Mouse (Mus musculus): Measurements from ENCODE around the gene Ppargc1a. TPM values are rescaled to one million over a fixed set of nuclear protein-coding genes. Genes with fewer than 3 reads are reported as not detected.

The Ppargc1a gene
- polyA plus RNA-seq, 1 experiment from 2014 or later = 66.9 TPM

DNA sequence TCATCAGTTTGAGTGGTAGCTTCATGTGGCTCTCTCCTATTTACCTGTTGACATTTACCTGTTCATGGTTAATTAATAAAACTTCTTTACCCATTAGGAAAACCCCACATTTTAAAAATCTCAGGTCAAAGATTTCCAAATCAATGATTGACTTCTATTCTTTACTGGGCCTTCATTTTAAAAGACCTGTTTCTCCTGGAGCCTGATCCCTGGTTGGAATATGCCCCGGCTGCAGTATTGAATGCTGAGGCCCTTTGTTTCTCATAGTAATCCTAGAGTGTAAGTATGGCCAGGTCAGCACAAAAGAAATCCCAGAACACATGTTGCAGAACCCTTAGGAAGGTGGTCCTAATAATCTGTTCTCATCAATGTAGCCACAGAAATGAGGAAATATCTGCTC, 119.9 kb downstream of the Ppargc1a start:
- Histone ChIP-seq H3K9ac (ENCODE audit: low read length) (no peak overlapping the region), H3K27ac (replicated peaks in 1 of 2; ENCODE audit: control insufficient read depth in 1 of 2, insufficient read depth in 1 of 2, low read depth in 2 of 2, low read length in 2 of 2) (no peak overlapping the region), H3K4me1 (ENCODE audit: control insufficient read depth in 2 of 2, insufficient read depth in 2 of 2, low read length in 2 of 2) (peaks cover 2 to 8% of the 10 kb centered on the region in 2 experiments), H3K4me3 (ENCODE audit: control insufficient read depth in 1 of 2, insufficient read depth in 1 of 2, low read depth in 1 of 2, low read length in 2 of 2) (no peak overlapping the region), H3K4me2 (ENCODE audit: low read length) (no peak overlapping the region), H3K9me3 (ENCODE audit: control insufficient read depth, low read length) (no peaks in the 10 kb centered on the region), H3K36me3 (ENCODE audit: control insufficient read depth, insufficient read depth, low read length) (no peaks in the 10 kb centered on the region), H3K27me3 (ENCODE audit: control insufficient read depth, insufficient read depth, low read length) (no peaks in the 10 kb centered on the region)
- ATAC-seq (ENCODE audit: insufficient number of reproducible peaks, insufficient read depth, low FRiP score, low read depth) = no peak
- WGBS = 95% methylated on average over 1 of the region's 1 CpGs

- Histone ChIP-seq H3K27ac (replicated peaks in 1 of 2; ENCODE audit: control insufficient read depth in 1 of 2, insufficient read depth in 1 of 2, low read depth in 2 of 2, low read length in 2 of 2) (no peak overlapping the region), H3K4me3 (ENCODE audit: control insufficient read depth in 1 of 2, insufficient read depth in 1 of 2, low read depth in 1 of 2, low read length in 2 of 2) (no peak overlapping the region), H3K9me3 (ENCODE audit: control insufficient read depth, low read length) (no peaks in the 10 kb centered on the region), H3K27me3 (ENCODE audit: control insufficient read depth, insufficient read depth, low read length) (no peaks in the 10 kb centered on the region), H3K4me2 (ENCODE audit: low read length) (no peak overlapping the region), H3K36me3 (ENCODE audit: control insufficient read depth, insufficient read depth, low read length) (no peaks in the 10 kb centered on the region), H3K9ac (ENCODE audit: low read length) (no peak overlapping the region), H3K4me1 (ENCODE audit: control insufficient read depth in 2 of 2, insufficient read depth in 2 of 2, low read length in 2 of 2) (0 out of 4 replicates have a peak, but pooled peaks cover 0 to 4% of the 10 kb centered on the region in 2 experiments)
- ATAC-seq (ENCODE audit: insufficient number of reproducible peaks, insufficient read depth, low FRiP score, low read depth) = no peak
- WGBS = 95% methylated on average over 14 of the region's 14 CpGs
These were observed 121.0 kb downstream of the Ppargc1a start for GRCm38 (mm10) chr5:51446299-51447090.

DNA sequence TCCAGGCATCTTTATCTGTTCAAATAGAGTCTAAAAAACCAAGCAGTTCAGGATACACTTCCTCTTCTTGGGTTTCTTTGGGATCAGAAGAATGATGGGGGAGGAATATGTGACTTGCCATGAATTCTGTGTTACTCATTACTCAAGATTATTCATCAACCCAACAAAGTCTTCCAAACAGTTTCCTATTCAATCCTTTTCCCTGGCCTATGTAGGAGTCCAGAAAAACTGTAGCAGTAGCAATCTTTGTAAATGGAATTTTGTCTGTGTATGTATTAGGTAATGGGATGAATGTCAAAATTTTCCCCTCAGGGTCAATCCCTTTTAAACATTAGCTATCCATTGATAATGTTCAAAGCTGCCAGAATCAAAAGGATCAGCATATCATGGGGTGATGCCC, 121.8 kb downstream of the Ppargc1a start:
- Histone ChIP-seq H3K27ac (replicated peaks in 1 of 2; ENCODE audit: control insufficient read depth in 1 of 2, insufficient read depth in 1 of 2, low read depth in 2 of 2, low read length in 2 of 2) (no peak overlapping the region), H3K9me3 (ENCODE audit: control insufficient read depth, low read length) (no peaks in the 10 kb centered on the region), H3K9ac (ENCODE audit: low read length) (no peak overlapping the region), H3K4me2 (ENCODE audit: low read length) (no peak overlapping the region), H3K4me1 (ENCODE audit: control insufficient read depth in 2 of 2, insufficient read depth in 2 of 2, low read length in 2 of 2) (0 out of 4 replicates have a peak, but pooled peaks cover 0 to 4% of the 10 kb centered on the region in 2 experiments), H3K4me3 (ENCODE audit: control insufficient read depth in 1 of 2, insufficient read depth in 1 of 2, low read depth in 1 of 2, low read length in 2 of 2) (no peak overlapping the region), H3K27me3 (ENCODE audit: control insufficient read depth, insufficient read depth, low read length) (no peaks in the 10 kb centered on the region), H3K36me3 (ENCODE audit: control insufficient read depth, insufficient read depth, low read length) (no peaks in the 10 kb centered on the region)
- no peak for ATAC-seq (ENCODE audit: insufficient number of reproducible peaks, insufficient read depth, low FRiP score, low read depth)

- no peaks in the 10 kb centered on the region for H3K27me3 ChIP-seq (ENCODE audit: control insufficient read depth, insufficient read depth, low read length)
- peak overlapping the region; percentile 40 for H3K4me2 ChIP-seq (ENCODE audit: low read length)
- no peaks in the 10 kb centered on the region for H3K9me3 ChIP-seq (ENCODE audit: control insufficient read depth, low read length)
- H3K4me1 ChIP-seq (ENCODE audit: control insufficient read depth in 2 of 2, insufficient read depth in 2 of 2, low read length in 2 of 2) = peaks cover 11 to 20% of the 10 kb centered on the region in 2 experiments
- no peak overlapping the region for H3K4me3 ChIP-seq (ENCODE audit: control insufficient read depth in 1 of 2, insufficient read depth in 1 of 2, low read depth in 1 of 2, low read length in 2 of 2)
- H3K27ac ChIP-seq (replicated peaks in 1 of 2; ENCODE audit: control insufficient read depth in 1 of 2, insufficient read depth in 1 of 2, low read depth in 2 of 2, low read length in 2 of 2) = peak overlapping the region; percentile 45 to 64; a peak in 3 of 4 replicates
- H3K9ac ChIP-seq (ENCODE audit: low read length) = no peak overlapping the region
- ATAC-seq (ENCODE audit: insufficient number of reproducible peaks, insufficient read depth, low FRiP score, low read depth) = peak; percentile 73
- no peaks in the 10 kb centered on the region for H3K36me3 ChIP-seq (ENCODE audit: control insufficient read depth, insufficient read depth, low read length)
- WGBS = 2% methylated on average over 4 of the region's 4 CpGs
These were observed 127.8 kb downstream of the Ppargc1a start for GRCm38 (mm10) chr5:51439773-51440172.

DNA sequence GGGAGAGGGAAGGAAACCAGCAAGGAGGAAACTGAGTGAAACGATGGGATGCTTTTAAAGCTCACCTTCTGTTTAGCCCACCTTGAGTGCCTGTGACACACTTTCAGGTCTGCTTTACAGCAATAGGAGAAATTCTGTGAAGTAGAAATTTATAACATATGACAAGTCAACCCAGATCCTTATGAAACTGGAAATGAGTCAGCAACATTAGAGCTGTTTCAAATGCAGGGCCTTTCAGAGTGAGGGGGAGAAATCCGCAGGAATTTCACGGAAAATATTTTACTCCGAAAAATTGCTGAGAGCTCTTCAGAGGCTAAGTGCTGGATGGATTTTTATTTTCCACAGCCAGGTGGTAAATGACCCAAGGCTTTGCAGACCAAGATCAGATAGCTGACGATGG, 133.6 kb downstream of the Ppargc1a start:
- no peak for ATAC-seq (ENCODE audit: insufficient number of reproducible peaks, insufficient read depth, low FRiP score, low read depth)
- no peak overlapping the region for H3K9ac ChIP-seq (ENCODE audit: low read length)
- no peaks in the 10 kb centered on the region for H3K4me1 ChIP-seq (ENCODE audit: control insufficient read depth in 2 of 2, insufficient read depth in 2 of 2, low read length in 2 of 2)
- H3K27me3 ChIP-seq (ENCODE audit: control insufficient read depth, insufficient read depth, low read length) = no peaks in the 10 kb centered on the region
- H3K36me3 ChIP-seq (ENCODE audit: control insufficient read depth, insufficient read depth, low read length) = no peaks in the 10 kb centered on the region
- WGBS = 77% methylated on average over 5 of the region's 5 CpGs
- no peaks in the 10 kb centered on the region for H3K9me3 ChIP-seq (ENCODE audit: control insufficient read depth, low read length)
- no peak overlapping the region for H3K27ac ChIP-seq (replicated peaks in 1 of 2; ENCODE audit: control insufficient read depth in 1 of 2, insufficient read depth in 1 of 2, low read depth in 2 of 2, low read length in 2 of 2)
- no peak overlapping the region for H3K4me2 ChIP-seq (ENCODE audit: low read length)
- no peak overlapping the region for H3K4me3 ChIP-seq (ENCODE audit: control insufficient read depth in 1 of 2, insufficient read depth in 1 of 2, low read depth in 1 of 2, low read length in 2 of 2)

GRCm38 (mm10) chr5:51432532-51432931, 135.0 kb downstream of the Ppargc1a start:
- Histone ChIP-seq H3K9ac (ENCODE audit: low read length) (no peak overlapping the region), H3K27ac (replicated peaks in 1 of 2; ENCODE audit: control insufficient read depth in 1 of 2, insufficient read depth in 1 of 2, low read depth in 2 of 2, low read length in 2 of 2) (no peak overlapping the region), H3K4me2 (ENCODE audit: low read length) (no peak overlapping the region), H3K9me3 (ENCODE audit: control insufficient read depth, low read length) (no peaks in the 10 kb centered on the region), H3K36me3 (ENCODE audit: control insufficient read depth, insufficient read depth, low read length) (no peaks in the 10 kb centered on the region), H3K4me3 (ENCODE audit: control insufficient read depth in 1 of 2, insufficient read depth in 1 of 2, low read depth in 1 of 2, low read length in 2 of 2) (no peak overlapping the region), H3K4me1 (ENCODE audit: control insufficient read depth in 2 of 2, insufficient read depth in 2 of 2, low read length in 2 of 2) (no peaks in the 10 kb centered on the region), H3K27me3 (ENCODE audit: control insufficient read depth, insufficient read depth, low read length) (no peaks in the 10 kb centered on the region)
- ATAC-seq (ENCODE audit: insufficient number of reproducible peaks, insufficient read depth, low FRiP score, low read depth) = no peak
- 88% methylated on average over 2 of the region's 2 CpGs for WGBS

DNA sequence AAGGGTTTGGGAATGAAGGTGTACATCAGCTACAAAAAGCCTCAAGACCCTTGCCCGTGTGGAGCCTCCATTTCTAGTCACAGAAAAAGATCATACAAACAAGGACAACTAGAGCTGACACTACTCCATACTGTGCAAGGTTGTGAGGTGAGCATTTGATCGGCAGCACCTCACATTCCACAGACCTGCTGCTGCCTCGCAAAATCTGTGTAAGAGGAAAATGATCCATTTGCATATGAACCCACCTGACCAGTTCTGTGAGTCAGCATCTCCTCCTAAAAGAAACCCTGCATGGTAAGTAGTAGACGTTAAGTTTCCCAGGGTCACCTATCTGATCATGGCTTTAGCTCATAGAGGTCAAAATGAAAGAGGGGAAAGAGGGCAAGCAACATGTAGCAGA, 135.5 kb downstream of the Ppargc1a start:
- no peak overlapping the region for H3K9ac ChIP-seq (ENCODE audit: low read length)
- H3K4me1 ChIP-seq (ENCODE audit: control insufficient read depth in 2 of 2, insufficient read depth in 2 of 2, low read length in 2 of 2) = no peaks in the 10 kb centered on the region
- ATAC-seq (ENCODE audit: insufficient number of reproducible peaks, insufficient read depth, low FRiP score, low read depth) = no peak
- H3K36me3 ChIP-seq (ENCODE audit: control insufficient read depth, insufficient read depth, low read length) = no peaks in the 10 kb centered on the region
- no peaks in the 10 kb centered on the region for H3K9me3 ChIP-seq (ENCODE audit: control insufficient read depth, low read length)
- H3K4me3 ChIP-seq (ENCODE audit: control insufficient read depth in 1 of 2, insufficient read depth in 1 of 2, low read depth in 1 of 2, low read length in 2 of 2) = no peak overlapping the region
- no peak overlapping the region for H3K27ac ChIP-seq (replicated peaks in 1 of 2; ENCODE audit: control insufficient read depth in 1 of 2, insufficient read depth in 1 of 2, low read depth in 2 of 2, low read length in 2 of 2)
- H3K4me2 ChIP-seq (ENCODE audit: low read length) = no peak overlapping the region
- WGBS = 64% methylated on average over 4 of the region's 4 CpGs
- no peaks in the 10 kb centered on the region for H3K27me3 ChIP-seq (ENCODE audit: control insufficient read depth, insufficient read depth, low read length)

- H3K4me2 ChIP-seq (ENCODE audit: low read length) = no peak overlapping the region
- no peak for ATAC-seq (ENCODE audit: insufficient number of reproducible peaks, insufficient read depth, low FRiP score, low read depth)
These were observed 141.1 kb downstream of the Ppargc1a start for GRCm38 (mm10) chr5:51426406-51426805.

More at GRCm38 (mm10) chr5:51426406-51426805, 141.1 kb downstream of the Ppargc1a start:
- no peaks in the 10 kb centered on the region for H3K36me3 ChIP-seq (ENCODE audit: control insufficient read depth, insufficient read depth, low read length)
- no peak overlapping the region for H3K4me3 ChIP-seq (ENCODE audit: control insufficient read depth in 1 of 2, insufficient read depth in 1 of 2, low read depth in 1 of 2, low read length in 2 of 2)
- H3K4me1 ChIP-seq (ENCODE audit: control insufficient read depth in 2 of 2, insufficient read depth in 2 of 2, low read length in 2 of 2) = no peaks in the 10 kb centered on the region
- H3K9ac ChIP-seq (ENCODE audit: low read length) = no peak overlapping the region
- no peaks in the 10 kb centered on the region for H3K9me3 ChIP-seq (ENCODE audit: control insufficient read depth, low read length)
- no peaks in the 10 kb centered on the region for H3K27me3 ChIP-seq (ENCODE audit: control insufficient read depth, insufficient read depth, low read length)
- no peak overlapping the region for H3K27ac ChIP-seq (replicated peaks in 1 of 2; ENCODE audit: control insufficient read depth in 1 of 2, insufficient read depth in 1 of 2, low read depth in 2 of 2, low read length in 2 of 2)
